Comparison of ENCODE assay signal across 30 mouse cellular contexts in the genomic region with DNA sequence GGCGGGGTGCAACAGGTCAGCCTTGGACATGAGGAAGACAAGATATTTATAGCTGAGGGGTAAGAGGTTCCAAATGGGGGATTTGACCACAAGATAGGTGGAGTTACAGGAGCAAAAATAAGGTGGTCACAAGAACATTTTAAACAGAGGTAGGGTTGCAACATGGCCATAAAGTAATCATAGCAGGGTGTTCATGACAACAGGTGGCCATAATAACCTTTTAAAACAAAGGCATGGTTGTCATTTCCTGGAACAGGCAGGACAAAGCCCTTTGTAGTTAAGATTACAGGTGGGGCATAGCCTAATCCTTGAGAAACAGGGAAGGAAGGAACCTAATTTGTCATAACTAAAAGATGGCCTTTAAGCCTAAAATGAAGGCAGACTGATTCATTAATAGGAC. TPM values are rescaled to one million over a fixed set of nuclear protein-coding genes. Genes with fewer than 3 reads are reported as not detected.
DNase-seq lines count a peak whose midpoint lies in the region; ATAC-seq and TF ChIP-seq lines count a peak whose summit lies in the region.
"Had no signal": no experiment of that assay in that cellular context is flagged by ENCODE, and none has a peak within 500 bp of the region (broad histone marks: within the 10 kb centered on the region; RNA-seq: fewer than 3 reads in every experiment).

No protein-coding gene starts in this region.

- in situ Hi-C loops in ES-E14 (cut with MboI; ENCODE audit: low sequenced_read_pairs in 2 of 2, unreplicated experiment in 2 of 2), result no loop called here

- H3K4me2 ChIP-seq in intestine, embryonic 15.5 days (replicated peaks), result no peak overlapping the region
- H3K4me2 ChIP-seq in myocyte (ENCODE audit: low read depth), result peak overlapping the region; percentile 22
- no peak overlapping the region for H3K4me2 ChIP-seq in kidney, embryonic 15.5 days
- H3K4me2 ChIP-seq: embryonic facial prominence, embryonic 12.5 days; embryonic facial prominence, embryonic 15.5 days; heart, embryonic 13.5 days; hindbrain, embryonic 14.5 days had no signal

- TF ChIP-seq POLR2A in myocyte (IDR thresholded peaks at IDR 0.05; ENCODE audit: insufficient read length, low read depth), result no peak
- no peak for TF ChIP-seq POLR2A in kidney, adult 2 months (IDR thresholded peaks at IDR 0.05; ENCODE audit: low read depth, low read length)

- WGBS in intestine, embryonic 15.5 days, result 96% methylated on average over 1 of the region's 1 CpGs
- WGBS in kidney, adult 2 months, result 93% methylated on average over 1 of the region's 1 CpGs
- 90% methylated on average over 1 of the region's 1 CpGs for WGBS in kidney, embryonic 15.5 days

- H3K9ac ChIP-seq in ES-E14 (ENCODE audit: insufficient read depth, low read depth, low read length, poor library complexity, severe bottlenecking), result no peak overlapping the region
- no peak overlapping the region for H3K9ac ChIP-seq in intestine, embryonic 15.5 days
- no peak overlapping the region for H3K9ac ChIP-seq in kidney, embryonic 15.5 days
- H3K9ac ChIP-seq: embryonic facial prominence, embryonic 12.5 days; embryonic facial prominence, embryonic 15.5 days; forebrain, postnatal 0 days; heart, embryonic 13.5 days; hindbrain, embryonic 14.5 days had no signal

- H3K9me3 ChIP-seq in E14TG2a.4 (ENCODE audit: low read length), result no peaks in the 10 kb centered on the region
- H3K9me3 ChIP-seq in ES-E14 (ENCODE audit: control insufficient read depth, insufficient read depth, low read depth, low read length), result no peaks in the 10 kb centered on the region
- H3K9me3 ChIP-seq in intestine, embryonic 15.5 days, result no peaks in the 10 kb centered on the region
- H3K9me3 ChIP-seq in kidney, embryonic 15.5 days (replicated peaks), result no peaks in the 10 kb centered on the region
- H3K9me3 ChIP-seq: embryonic facial prominence, embryonic 12.5 days; embryonic facial prominence, embryonic 15.5 days; G1E; heart, embryonic 10.5 days; heart, embryonic 13.5 days had no signal

- H3K79me2 ChIP-seq in myocyte (ENCODE audit: control insufficient read depth, insufficient read depth), result no peaks in the 10 kb centered on the region

- DNase-seq in ES-E14 (ENCODE audit: low read depth, low spot score), result peak; percentile 27
- DNase-seq in kidney, postnatal 36 days, result no peak
- DNase-seq in kidney, adult 2 months, result no peak
- DNase-seq in kidney, postnatal 10 days, result no peak
- DNase-seq: adrenal gland, adult 8-10 months; adrenal gland, postnatal 36 days; cerebellum, adult 18-20 months; cerebellum, adult 9-10 months; cerebellum, postnatal 14 days; forebrain, postnatal 0 days; gastrocnemius, adult 2 months; gastrocnemius, postnatal 25 days; heart, adult 2 months; heart, postnatal 14 days; heart, postnatal 4 days had no signal

- no peak for TF ChIP-seq CTCF in E14TG2a.4 (conservative IDR thresholded peaks at IDR 0.05; ENCODE audit: low read length)
- TF ChIP-seq CTCF in kidney, adult 2 months (conservative IDR thresholded peaks at IDR 0.05; ENCODE audit: insufficient read depth, insufficient read length, low read depth, low read length), result no peak

- H3K36me3 ChIP-seq in E14TG2a.4 (ENCODE audit: insufficient read depth, low read length) (0 out of 2 replicates have a peak, but pooled peaks cover 3% of the 10 kb centered on the region), ES-E14 (ENCODE audit: control insufficient read depth, insufficient read depth, low read length, poor library complexity, severe bottlenecking) (no peaks in the 10 kb centered on the region), myocyte (ENCODE audit: control insufficient read depth, insufficient read depth) (peaks cover 45% of the 10 kb centered on the region)
- 0 out of 2 replicates have a peak, but pooled peaks cover 4% of the 10 kb centered on the region for H3K36me3 ChIP-seq in intestine, embryonic 15.5 days
- no peaks in the 10 kb centered on the region for H3K36me3 ChIP-seq in kidney, adult 2 months (ENCODE audit: control insufficient read depth, insufficient read depth, low read length)
- H3K36me3 ChIP-seq in kidney, embryonic 15.5 days, result peaks cover 10% of the 10 kb centered on the region

- H3K4me1 ChIP-seq in E14TG2a.4 (replicated peaks; ENCODE audit: low read depth, low read length) (peaks cover 50% of the 10 kb centered on the region), ES-E14 (ENCODE audit: control insufficient read depth in 2 of 2, insufficient read depth in 2 of 2, low read length in 2 of 2, poor library complexity in 1 of 2) (peaks cover 11 to 16% of the 10 kb centered on the region in 2 experiments)
- no peaks in the 10 kb centered on the region for H3K4me1 ChIP-seq in intestine, embryonic 15.5 days (replicated peaks)
- no peaks in the 10 kb centered on the region for H3K4me1 ChIP-seq in kidney, adult 2 months (ENCODE audit: control insufficient read depth, insufficient read depth, low read length)
- H3K4me1 ChIP-seq in kidney, embryonic 15.5 days, result peaks cover 18% of the 10 kb centered on the region

- peak overlapping the region; percentile 60 for H3K4me3 ChIP-seq in E14TG2a.4 (replicated peaks; ENCODE audit: low read length)
- H3K4me3 ChIP-seq in ES-E14 (ENCODE audit: insufficient read depth in 1 of 2, low read depth in 1 of 2, low read length in 2 of 2, poor library complexity in 1 of 2, severe bottlenecking in 1 of 2), result no peak overlapping the region
- no peak overlapping the region for H3K4me3 ChIP-seq in intestine, embryonic 15.5 days (replicated peaks)
- no peak overlapping the region for H3K4me3 ChIP-seq in myocyte
- H3K4me3 ChIP-seq in kidney, adult 2 months (ENCODE audit: insufficient read depth, low read depth, low read length), result no peak overlapping the region
- H3K4me3 ChIP-seq in kidney, embryonic 15.5 days (replicated peaks), result no peak overlapping the region
- H3K4me3 ChIP-seq: embryonic facial prominence, embryonic 12.5 days; embryonic facial prominence, embryonic 15.5 days; gastrocnemius, adult 2 months; heart, adult 2 months; heart, embryonic 10.5 days; heart, embryonic 13.5 days had no signal

- H3K27me3 ChIP-seq in E14TG2a.4 (ENCODE audit: insufficient read depth, low read length) (no peaks in the 10 kb centered on the region), myocyte (ENCODE audit: control insufficient read depth, insufficient read depth, insufficient read length) (no peaks in the 10 kb centered on the region)
- no peaks in the 10 kb centered on the region for H3K27me3 ChIP-seq in intestine, embryonic 15.5 days (replicated peaks)
- H3K27me3 ChIP-seq in kidney, adult 2 months (replicated peaks; ENCODE audit: control insufficient read depth, insufficient read depth, low read length), result no peaks in the 10 kb centered on the region
- H3K27me3 ChIP-seq in kidney, embryonic 15.5 days, result no peaks in the 10 kb centered on the region
- H3K27me3 ChIP-seq: embryonic facial prominence, embryonic 12.5 days; embryonic facial prominence, embryonic 15.5 days; heart, embryonic 13.5 days; Patski had no signal

- H3K27ac ChIP-seq in ES-E14 (ENCODE audit: insufficient read depth, low read depth, low read length, poor library complexity, severe bottlenecking), result no peak overlapping the region
- H3K27ac ChIP-seq in intestine, embryonic 15.5 days, result no peak overlapping the region
- H3K27ac ChIP-seq in kidney, adult 2 months (ENCODE audit: insufficient read depth, low read depth, low read length), result no peak overlapping the region
- H3K27ac ChIP-seq in kidney, embryonic 15.5 days, result no peak overlapping the region
- H3K27ac ChIP-seq: embryonic facial prominence, embryonic 12.5 days; embryonic facial prominence, embryonic 15.5 days; gastrocnemius, adult 2 months; heart, adult 2 months; heart, embryonic 10.5 days; heart, embryonic 13.5 days; hindbrain, embryonic 14.5 days; hindbrain, postnatal 0 days had no signal

- no peak overlapping the region for H3ac ChIP-seq in myocyte (ENCODE audit: control insufficient read depth, insufficient read length)

- ATAC-seq in intestine, embryonic 15.5 days, result peak; percentile 57; the same call in 1 of the 2 replicates
- ATAC-seq in kidney, embryonic 15.5 days (replicated peaks; ENCODE audit: low FRiP score), result no peak
- ATAC-seq: activated CD4-positive, CD25-positive, alpha-beta regulatory T cell, adult 4 months; forebrain, embryonic 14.5 days; forebrain, postnatal 0 days; hindbrain, postnatal 0 days; inflammation-experienced regulatory T-cells, adult 6 months; Patski had no signal

TF ChIP-seq in ES-E14, 5 proteins besides CTCF, POLR2A, EP300 and RAD21:
- TF ChIP-seq MAFK (IDR thresholded peaks at IDR 0.05; ENCODE audit: insufficient read depth, low read depth, low read length) (0 out of 2 replicates have a peak, but pooled peaks have one; percentile 16), ZC3H11A (IDR thresholded peaks at IDR 0.05; ENCODE audit: borderline replicate concordance, low read depth, low read length) (no peak)

TF ChIP-seq in myocyte, 11 proteins besides CTCF, POLR2A, EP300 and RAD21:
- TF ChIP-seq CEBPB (IDR thresholded peaks at IDR 0.05; ENCODE audit: insufficient read depth, poor library complexity, severe bottlenecking) (0 out of 2 replicates have a peak, but pooled peaks have one; percentile 27), TCF12 (IDR thresholded peaks at IDR 0.05; ENCODE audit: insufficient read depth, poor library complexity, severe bottlenecking) (peak; percentile 27), E2F4 (IDR thresholded peaks at IDR 0.05; ENCODE audit: insufficient read depth) (no peak), REST (IDR thresholded peaks at IDR 0.05; ENCODE audit: insufficient read depth, insufficient read length) (no peak), MYOD1 (IDR thresholded peaks at IDR 0.05; ENCODE audit: control insufficient read depth in 1 of 3, insufficient read length in 2 of 3, low read depth in 2 of 3) (peak in 1 of 3 experiments; percentile 50)

RNA-seq across cellular contexts. Expression of a gene that starts 51.8 kb away (rescaled TPM):
- total RNA-seq in ES-E14 (2012; rRNA removed), result 21.1 and 23.6 TPM in 2 replicates
- polyA plus RNA-seq in intestine, embryonic 15.5 days (2015; fragmentation: Nextera tagmentation; extraction: Ambion mirVana), result 66.0 and 72.3 TPM in 2 replicates
- 264 TPM for polyA plus RNA-seq in myocyte (2012; fragmentation: generic; extraction: Trizol)
- 59.0 and 61.2 TPM in 2 replicates for polyA plus RNA-seq in kidney, adult 2 months (2012; rRNA removed)
- 78.1 and 83.8 TPM in 2 replicates for polyA plus RNA-seq in kidney, embryonic 15.5 days (2015; fragmentation: Nextera tagmentation; extraction: Ambion mirVana)
